Mouse (Mus musculus) ES-Bruce4 (cell line): ENCODE results near the gene Zfp512. TPM values are rescaled to one million over a fixed set of nuclear protein-coding genes. Genes with fewer than 3 reads are reported as not detected.
A peak's percentile ranks its signal among the peaks of the same experiment; 100 is the strongest.
"Not testable (repeated sequence)": the region's sequence is repeated elsewhere in the genome, so short reads cannot be mapped to it uniquely, and the experiment has no call there.

Experiments used
- H3K27ac ChIP-seq: 2 replicates; pipeline ENCODE4 v1.5.1; 2012; ENCODE audit warnings: low read length, inconsistent platforms; ENCODE audit not compliant: insufficient read depth
- H3K27me3 ChIP-seq: 2 replicates; pipeline ENCODE4 v1.6.1; 2012; ENCODE audit warnings: mild to moderate bottlenecking, low read length, inconsistent platforms; ENCODE audit not compliant: control insufficient read depth, poor library complexity, insufficient read depth, severe bottlenecking
- H3K36me3 ChIP-seq: 2 replicates; pipeline ENCODE4 v1.6.1; 2012; ENCODE audit warnings: inconsistent platforms, mild to moderate bottlenecking, low read length, moderate library complexity; ENCODE audit not compliant: control insufficient read depth, poor library complexity, insufficient read depth, severe bottlenecking
- H3K4me1 ChIP-seq: one replicate; pipeline ENCODE4 v1.8.1; 2011; ENCODE audit warnings: low read length; ENCODE audit not compliant: control insufficient read depth, insufficient read depth
- H3K4me3 ChIP-seq: 2 replicates; pipeline ENCODE4 v1.5.1; 2011; ENCODE audit warnings: low read depth, mild to moderate bottlenecking, low read length
- H3K9ac ChIP-seq: 2 replicates; pipeline ENCODE4 v1.6.1; 2012; ENCODE audit warnings: low read depth, mild to moderate bottlenecking, inconsistent platforms; ENCODE audit not compliant: poor library complexity, severe bottlenecking
- H3K9me3 ChIP-seq: replicated peaks from 2 replicates; pipeline ENCODE4 v1.6.1; 2012; ENCODE audit warnings: mild to moderate bottlenecking, low read length, inconsistent platforms; ENCODE audit not compliant: control insufficient read depth, poor library complexity, insufficient read depth, severe bottlenecking
- CTCF ChIP-seq: IDR thresholded peaks from one replicate; pipeline ENCODE4 v1.8.1; 2011; ENCODE audit warnings: low read depth, low read length
- EP300 ChIP-seq: IDR thresholded peaks from 2 replicates; pipeline ENCODE4 v1.6.1; 2011; ENCODE audit warnings: low read depth, low read length; ENCODE audit not compliant: insufficient read depth
- POLR2A ChIP-seq: IDR thresholded peaks from one replicate; pipeline ENCODE4 v1.8.1; 2011; ENCODE audit warnings: low read length; ENCODE audit not compliant: insufficient read depth
- polyA plus RNA-seq: library from polyadenylated mRNA; stranded (reverse); fragments of >200 nt; gene quantifications from 2 replicates; pipeline ENCODE4 v1.2.4, GENCODE M21; 2011; ENCODE audit warnings: low read depth; ENCODE audit not compliant: missing spikeins, insufficient read depth, insufficient read length

Gene Zfp512
- polyA plus RNA-seq, 1 experiment, result 55.9 TPM

GRCm38 (mm10) chr5:31527117-31527680 lies 75.0 kb downstream of the Zfp512 start:
- H3K27me3 ChIP-seq, result no peaks in the 10 kb centered on the region

GRCm38 (mm10) chr5:31527707-31528106 lies 75.5 kb downstream of the Zfp512 start, which contains the start of gene Supt7l:
Supt7l (minus strand) TSS chr5:31527807.
- H3K9me3 ChIP-seq, H3K4me1 ChIP-seq, H3K27ac ChIP-seq, H3K27me3 ChIP-seq: not testable (repeated sequence)
- H3K9ac ChIP-seq, result peak within 1 kb of the TSS; percentile 78
- H3K4me3 ChIP-seq, result peak within 1 kb of the TSS; percentile 100
- peaks cover 20% of the 10 kb centered on the region; the same call in 1 of the 2 replicates for H3K36me3 ChIP-seq

More at GRCm38 (mm10) chr5:31527117-31527680, 75.0 kb downstream of the Zfp512 start:
- Histone ChIP-seq H3K9me3 (no peaks in the 10 kb centered on the region), H3K9ac (peak overlapping the region; percentile 78), H3K4me3 (peak overlapping the region; percentile 100), H3K4me1 (no peaks in the 10 kb centered on the region), H3K36me3 (peaks cover 17% of the 10 kb centered on the region; the same call in 1 of the 2 replicates), H3K27ac (no peak overlapping the region)
- TF ChIP-seq POLR2A, result no peak
- TF ChIP-seq EP300, result no peak
- no peak for TF ChIP-seq CTCF

- H3K27ac ChIP-seq, result no peak overlapping the region
- H3K36me3 ChIP-seq, result peaks cover 22% of the 10 kb centered on the region; the same call in 1 of the 2 replicates
- no peak overlapping the region for H3K9ac ChIP-seq
- no peak for TF ChIP-seq EP300
- TF ChIP-seq POLR2A, result no peak
- TF ChIP-seq CTCF, result no peak
- no peaks in the 10 kb centered on the region for H3K27me3 ChIP-seq
- H3K9me3 ChIP-seq, result no peaks in the 10 kb centered on the region
- no peak overlapping the region for H3K4me3 ChIP-seq
- H3K4me1 ChIP-seq, result no peaks in the 10 kb centered on the region
These were observed 76.3 kb downstream of the Zfp512 start for GRCm38 (mm10) chr5:31528560-31528959.

Other genes starting within 250 kb of the Zfp512 start
- 188 and 225 TPM in 2 replicates for gene Ppm1g, start 231.7 kb upstream of the Zfp512 start, polyA plus RNA-seq
- gene Nrbp1, start 211.6 kb upstream of the Zfp512 start, polyA plus RNA-seq, result 55.4 and 68.6 TPM in 2 replicates
- not detected in 2 replicates for gene Gm9970, start 211.2 kb upstream of the Zfp512 start, polyA plus RNA-seq
- 15.6 and 17.4 TPM in 2 replicates for gene Krtcap3, start 200.7 kb upstream of the Zfp512 start, polyA plus RNA-seq
- gene Ift172, start 161.3 kb upstream of the Zfp512 start, polyA plus RNA-seq, result 21.3 and 27.2 TPM in 2 replicates
- 19.9 and 23.4 TPM in 2 replicates for gene Fndc4, start 156.4 kb upstream of the Zfp512 start, polyA plus RNA-seq
- gene Gckr, start 155.0 kb upstream of the Zfp512 start, polyA plus RNA-seq, result 0.48 and 1.1 TPM in 2 replicates
- gene 4930548H24Rik, start 33.3 kb downstream of the Zfp512 start, polyA plus RNA-seq, result 0.30 TPM in 1 of 2 replicates, not detected in the other
- 49.0 and 54.8 TPM in 2 replicates for gene Gpn1, start 42.3 kb downstream of the Zfp512 start, polyA plus RNA-seq
- 46.4 and 62.4 TPM in 2 replicates for gene Slc4a1ap, start 74.6 kb downstream of the Zfp512 start, polyA plus RNA-seq
- gene Supt7l, start 75.4 kb downstream of the Zfp512 start, polyA plus RNA-seq, result 16.9 and 19.3 TPM in 2 replicates
- gene Mrpl33, start 144.5 kb downstream of the Zfp512 start, polyA plus RNA-seq, result 161 and 173 TPM in 2 replicates
- 1.4 and 1.5 TPM in 2 replicates for gene Rbks, start 245.2 kb downstream of the Zfp512 start, polyA plus RNA-seq
- gene Babam2, start 245.3 kb downstream of the Zfp512 start, polyA plus RNA-seq, result 92.8 and 99.2 TPM in 2 replicates